Mouse (Mus musculus): ENCODE measurements around the gene Tyw1. TPM values are rescaled to one million over a fixed set of nuclear protein-coding genes. Genes with fewer than 3 reads are reported as not detected.
"Not testable (repeated sequence)": the region's sequence is repeated elsewhere in the genome, so short reads cannot be mapped to it uniquely, and the experiment has no call there.

The Tyw1 gene
- 1 to 10 TPM; 7.8 to 9.1 TPM for total RNA-seq (2021)
- long read RNA-seq, experiment 1, transcript Tyw1-201 (16 exons, 3,044 nt): major isoform, 12 of 21 reads
- long read RNA-seq, experiment 1, partial matches to known transcripts: 2 of 21 reads
- long read RNA-seq, experiment 1, other reads (novel, unspliced or antisense): 7 of 21 reads
- long read RNA-seq, experiment 2, transcript Tyw1-201 (16 exons, 3,044 nt): major isoform, 18 of 27 reads
- long read RNA-seq, experiment 2, partial matches to known transcripts: 2 of 27 reads
- long read RNA-seq, experiment 2, other reads (novel, unspliced or antisense): 7 of 27 reads

GRCm38 (mm10) chr5:130255017-130255720, at the start of gene Tyw1, which contains the start of gene Sbds:
Gene Tyw1, plus strand, starts transcription at chr5:130255619.
Gene Sbds, minus strand, starts transcription at chr5:130255530.
- intact Hi-C loops (cut with DNase I; ENCODE audit: low total_unique reads): no loop called here
- DNase-seq: peak; percentile 97

DNA sequence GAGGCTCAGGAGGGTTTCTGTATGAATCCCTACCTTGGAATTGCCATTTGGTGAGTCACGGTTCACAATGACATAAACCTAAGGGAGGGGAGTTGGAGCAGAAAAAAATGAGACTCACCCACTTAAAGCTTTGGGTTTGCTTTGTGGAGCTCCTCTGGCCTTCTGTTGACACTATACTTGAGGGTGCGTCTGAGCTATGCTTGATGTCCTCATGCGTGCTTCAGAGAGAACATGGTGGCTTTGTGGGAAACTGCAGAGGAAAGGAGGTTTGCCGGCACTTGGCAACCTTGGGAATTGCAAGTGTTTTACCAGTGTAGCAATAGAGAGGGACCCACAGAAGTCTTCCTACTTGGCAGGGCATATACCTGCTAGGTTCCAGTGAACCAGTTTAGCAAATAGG, 48.1 kb upstream of the Tyw1 start:
- no peak for DNase-seq
- intact Hi-C loops (cut with DNase I; ENCODE audit: low total_unique reads): no loop called here

DNA sequence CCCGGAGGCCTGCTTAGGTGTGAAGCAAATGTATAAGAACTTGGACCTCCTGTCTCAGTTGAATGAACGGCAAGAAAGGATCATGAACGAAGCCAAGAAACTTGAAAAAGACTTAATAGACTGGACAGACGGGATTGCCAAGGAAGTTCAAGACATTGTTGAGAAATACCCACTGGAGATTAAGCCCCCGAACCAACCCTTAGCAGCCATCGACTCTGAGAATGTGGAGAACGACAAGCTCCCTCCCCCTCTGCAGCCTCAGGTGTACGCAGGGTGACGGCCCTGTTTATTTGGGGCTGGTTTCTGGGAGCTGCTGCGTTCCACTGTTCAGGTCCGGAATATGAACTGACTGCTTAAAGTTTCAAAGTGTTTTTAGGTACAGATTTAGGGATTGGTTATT, 42.5 kb upstream of the Tyw1 start:
- intact Hi-C loops (cut with DNase I; ENCODE audit: low total_unique reads): no loop called here

DNA sequence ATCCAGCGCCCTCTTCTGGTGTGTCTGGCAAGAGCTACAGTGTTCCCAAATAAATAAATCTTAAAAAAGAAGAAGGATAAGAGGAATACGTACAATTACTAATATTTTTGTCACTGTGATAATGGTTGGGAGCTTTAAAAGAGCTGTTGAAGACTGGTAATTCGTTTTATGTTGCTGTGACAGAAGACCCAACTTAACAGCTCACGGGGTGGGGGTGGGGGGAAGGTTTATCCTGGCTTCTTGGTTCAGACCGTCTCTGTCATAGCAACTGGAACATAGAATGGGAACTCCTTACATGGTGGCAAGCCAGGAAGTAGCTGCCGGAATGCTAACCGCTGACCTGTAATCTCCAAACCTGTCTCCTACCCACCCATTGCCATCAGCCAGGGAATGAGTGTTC, 38.6 kb upstream of the Tyw1 start, which contains the start of gene Tmem248:
Gene Tmem248, plus strand, starts transcription at position 301 of the 400 bp plus-strand sequence.
- DNase-seq: no peak
- intact Hi-C loops (cut with DNase I; ENCODE audit: low total_unique reads): no loop called here

More for the DNA sequence above, 42.5 kb upstream of the Tyw1 start:
- no peak for DNase-seq

GRCm38 (mm10) chr5:130217406-130217805, 38.0 kb upstream of the Tyw1 start:
- intact Hi-C loops (cut with DNase I; ENCODE audit: low total_unique reads): no loop called here
- no peak for DNase-seq

DNA sequence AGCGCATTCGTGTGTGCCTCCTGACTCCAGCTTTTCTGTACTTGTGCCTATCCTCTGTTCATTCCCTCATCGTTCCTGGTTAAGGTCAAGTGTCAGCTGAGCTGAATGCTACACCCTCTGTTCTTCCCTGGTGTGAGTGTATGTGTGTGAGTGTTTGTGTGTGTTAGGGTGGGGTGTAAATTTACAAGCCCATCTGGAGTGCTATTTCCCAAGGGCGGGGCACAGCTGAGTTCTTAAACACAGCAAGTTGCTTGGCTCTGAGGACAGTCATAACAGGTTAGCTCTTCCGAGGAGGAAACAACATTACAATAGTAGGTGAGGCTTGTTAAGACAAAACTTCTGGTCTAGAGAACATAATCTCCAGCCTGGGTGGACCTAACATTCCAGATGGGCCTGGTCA, 37.1 kb upstream of the Tyw1 start:
- DNase-seq: no peak
- intact Hi-C loops (cut with DNase I; ENCODE audit: low total_unique reads): no loop called here

GRCm38 (mm10) chr5:130221316-130221715, 34.1 kb upstream of the Tyw1 start:
- no peak for DNase-seq
- intact Hi-C loops (cut with DNase I; ENCODE audit: low total_unique reads): no loop called here

GRCm38 (mm10) chr5:130221760-130222145, 33.7 kb upstream of the Tyw1 start:
- intact Hi-C loops (cut with DNase I; ENCODE audit: low total_unique reads): no loop called here
- no peak for DNase-seq

- intact Hi-C loops (cut with DNase I; ENCODE audit: low total_unique reads): no loop called here
- DNase-seq: peak; percentile 92
These were observed 33.0 kb upstream of the Tyw1 start for GRCm38 (mm10) chr5:130222146-130223004.

DNA sequence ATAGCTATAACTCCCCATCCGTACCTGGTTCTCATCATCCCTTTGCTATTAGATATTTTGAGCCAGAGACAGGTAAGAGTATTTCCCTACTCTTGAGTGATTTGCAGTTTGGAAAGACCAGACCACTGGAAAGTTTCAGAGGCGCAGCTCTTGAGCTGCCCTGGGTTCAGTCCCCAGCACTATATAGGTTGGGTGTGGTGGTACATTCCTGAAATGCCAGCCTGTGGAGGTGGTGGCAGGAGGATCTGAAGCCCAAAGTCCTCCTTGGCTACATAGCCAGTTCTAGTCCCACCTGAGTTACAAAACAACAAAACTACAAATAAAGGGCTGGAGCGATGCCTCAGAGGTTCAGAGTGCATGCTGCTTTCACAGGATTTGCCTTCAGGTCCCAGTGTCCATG, 28.6 kb upstream of the Tyw1 start:
- DNase-seq: no peak
- intact Hi-C loops (cut with DNase I; ENCODE audit: low total_unique reads): no loop called here

GRCm38 (mm10) chr5:130228120-130228519, 27.3 kb upstream of the Tyw1 start:
- intact Hi-C loops (cut with DNase I; ENCODE audit: low total_unique reads): no loop called here
- no peak for DNase-seq

GRCm38 (mm10) chr5:130236302-130236701, 19.1 kb upstream of the Tyw1 start:
- DNase-seq: no peak
- intact Hi-C loops (cut with DNase I; ENCODE audit: low total_unique reads): no loop called here

DNA sequence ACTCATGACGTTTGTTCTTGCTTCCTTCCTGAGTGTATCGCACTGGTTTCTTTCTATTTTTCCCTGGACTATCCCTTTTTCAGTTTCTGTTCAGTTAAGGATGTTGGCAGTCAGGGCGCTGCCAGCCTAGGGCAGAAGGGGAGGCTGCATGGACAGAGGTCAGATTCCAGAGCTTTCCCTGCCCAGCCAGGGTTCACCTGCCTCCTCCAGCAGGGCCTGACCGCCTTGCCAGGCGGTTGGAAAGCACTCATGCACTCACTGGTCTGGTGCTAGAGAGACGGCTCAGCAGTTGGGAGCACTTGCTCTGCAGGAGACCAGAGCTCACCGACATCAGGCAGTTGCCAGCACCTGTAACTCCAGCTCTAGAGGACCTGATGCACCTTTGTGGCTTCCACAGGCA, 16.2 kb upstream of the Tyw1 start:
- intact Hi-C loops (cut with DNase I; ENCODE audit: low total_unique reads): no loop called here
- DNase-seq: no peak

- DNase-seq: no peak
- intact Hi-C loops (cut with DNase I; ENCODE audit: low total_unique reads): no loop called here
These were observed 15.6 kb upstream of the Tyw1 start for GRCm38 (mm10) chr5:130239856-130240255.

GRCm38 (mm10) chr5:130241426-130241825, 14.0 kb upstream of the Tyw1 start:
- intact Hi-C loops (cut with DNase I; ENCODE audit: low total_unique reads): no loop called here
- no peak for DNase-seq

DNA sequence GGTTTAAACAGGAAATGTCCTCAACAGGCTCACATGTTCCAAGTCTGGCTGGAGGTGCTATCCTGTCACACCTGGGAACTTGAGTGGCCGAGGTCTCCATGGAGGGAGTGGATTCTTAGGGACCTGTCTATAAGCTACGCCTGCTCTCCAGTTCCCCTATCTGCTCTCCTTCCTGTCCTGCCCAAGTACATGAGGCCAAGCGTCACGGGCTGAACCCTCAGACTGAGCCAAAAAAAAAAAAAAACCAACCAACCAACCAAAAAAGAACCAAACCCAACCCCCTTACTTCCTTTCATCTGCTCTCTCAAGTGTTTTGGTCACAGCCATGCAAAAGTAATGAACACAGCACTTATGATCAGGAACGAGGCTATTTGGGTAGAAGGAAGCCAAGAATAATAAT, 7.6 kb upstream of the Tyw1 start:
- DNase-seq: no peak
- intact Hi-C loops (cut with DNase I; ENCODE audit: low total_unique reads): no loop called here

- intact Hi-C loops (cut with DNase I; ENCODE audit: low total_unique reads): no loop called here
- no peak for DNase-seq
These were observed 1.0 kb upstream of the Tyw1 start for GRCm38 (mm10) chr5:130254164-130255016.

GRCm38 (mm10) chr5:130255799-130256525, 543 bp downstream of the Tyw1 start:
- DNase-seq; intact Hi-C loops (cut with DNase I; ENCODE audit: low total_unique reads): not testable (repeated sequence)

Measured in gastrocnemius, postnatal 14 days (tissue).